9 mouse cellular contexts compared by ENCODE assay signal in the genomic region with DNA sequence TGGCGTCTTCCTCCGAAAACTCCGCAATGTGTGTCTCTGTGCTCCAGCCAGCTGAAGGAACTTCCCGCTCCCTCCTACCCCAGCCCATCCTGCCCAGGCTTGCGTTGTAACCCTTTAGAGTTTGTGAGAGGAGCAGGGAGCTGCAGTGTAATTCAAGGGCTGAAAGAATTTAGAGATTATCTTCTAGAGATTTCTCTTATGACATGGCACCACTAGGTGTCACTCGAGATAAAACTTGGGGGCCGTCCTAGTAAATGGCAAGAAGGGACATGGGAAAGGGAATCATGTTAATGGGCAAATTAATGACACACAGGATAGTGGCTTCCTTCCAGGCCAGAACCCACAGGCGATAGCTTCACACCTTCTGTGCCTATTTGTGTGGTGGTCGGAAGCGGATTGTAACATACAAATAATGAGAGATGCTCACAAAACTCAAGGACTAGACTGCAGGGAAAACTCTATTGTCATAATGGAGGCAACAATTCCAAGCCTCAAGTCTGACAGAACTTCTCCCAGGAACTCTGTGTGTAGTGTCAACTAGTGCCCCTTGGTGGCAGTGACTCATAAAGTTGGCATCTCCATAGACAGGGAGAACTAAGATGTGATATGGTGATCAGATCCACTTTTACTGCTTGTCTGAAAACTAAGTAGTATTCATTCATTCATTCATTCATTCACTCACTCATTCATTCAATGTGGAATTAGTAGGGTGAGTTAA. TPM values are rescaled to one million over a fixed set of nuclear protein-coding genes. Genes with fewer than 3 reads are reported as not detected.
A peak's percentile ranks its signal among the peaks of the same experiment; 100 is the strongest.
DNase-seq lines count a peak whose midpoint lies in the region; ATAC-seq and TF ChIP-seq lines count a peak whose summit lies in the region.
"Had no signal": no experiment of that assay in that cellular context is flagged by ENCODE, and none has a peak within 500 bp of the region (broad histone marks: within the 10 kb centered on the region; RNA-seq: fewer than 3 reads in every experiment).

No protein-coding gene starts in this region.

- H3K4me3 ChIP-seq in liver, adult 2 months (ENCODE audit: insufficient read depth, low read depth, low read length): no peak overlapping the region
- no peak overlapping the region for H3K4me3 ChIP-seq in liver, embryonic 11.5 days (ENCODE audit: low read depth, low read length)
- no peak overlapping the region for H3K4me3 ChIP-seq in embryonic facial prominence, embryonic 10.5 days
- no peak overlapping the region for H3K4me3 ChIP-seq in kidney, postnatal 0 days (replicated peaks; ENCODE audit: low read depth, low read length)
- H3K4me3 ChIP-seq in lung, embryonic 16.5 days (ENCODE audit: low read length): no peak overlapping the region
- H3K4me3 ChIP-seq: neural tube, embryonic 13.5 days had no signal

- no peak overlapping the region for H3K27ac ChIP-seq in liver, adult 2 months (replicated peaks; ENCODE audit: insufficient read depth, low read depth, low read length)
- no peak overlapping the region for H3K27ac ChIP-seq in liver, embryonic 11.5 days (ENCODE audit: low read depth, low read length)
- H3K27ac ChIP-seq in embryonic facial prominence, embryonic 10.5 days (replicated peaks): no peak overlapping the region
- no peak overlapping the region for H3K27ac ChIP-seq in kidney, postnatal 0 days
- no peak overlapping the region for H3K27ac ChIP-seq in lung, embryonic 16.5 days (ENCODE audit: low read length)
- H3K27ac ChIP-seq: neural tube, embryonic 13.5 days had no signal

- no peak for TF ChIP-seq CTCF in liver, adult 2 months (IDR thresholded peaks at IDR 0.05; ENCODE audit: low read depth, low read length)
- TF ChIP-seq CTCF in kidney, postnatal 0 days (IDR thresholded peaks at IDR 0.05; ENCODE audit: low read depth): peak; percentile 65

- 50% methylated on average over 10 of the region's 10 CpGs for WGBS in liver, adult 2 months
- WGBS in liver, embryonic 11.5 days: 50% methylated on average over 10 of the region's 10 CpGs
- WGBS in embryonic facial prominence, embryonic 10.5 days: 53% methylated on average over 10 of the region's 10 CpGs
- 47% methylated on average over 10 of the region's 10 CpGs for WGBS in kidney, postnatal 0 days
- 37% methylated on average over 10 of the region's 10 CpGs for WGBS in lung, embryonic 16.5 days

- no peak for TF ChIP-seq POLR2A in liver, adult 2 months (IDR thresholded peaks at IDR 0.05; ENCODE audit: extremely low read depth, insufficient read depth, low read length)

- H3K9me3 ChIP-seq in liver, embryonic 11.5 days (ENCODE audit: control insufficient read depth, low read length): no peaks in the 10 kb centered on the region
- no peaks in the 10 kb centered on the region for H3K9me3 ChIP-seq in embryonic facial prominence, embryonic 10.5 days
- no peaks in the 10 kb centered on the region for H3K9me3 ChIP-seq in kidney, postnatal 0 days (replicated peaks; ENCODE audit: low read length)
- no peaks in the 10 kb centered on the region for H3K9me3 ChIP-seq in lung, embryonic 16.5 days (ENCODE audit: control insufficient read depth, low read length)
- H3K9me3 ChIP-seq: neural tube, embryonic 13.5 days had no signal

- H3K4me2 ChIP-seq in liver, embryonic 11.5 days: no peak overlapping the region
- H3K4me2 ChIP-seq in kidney, postnatal 0 days (ENCODE audit: low read length): no peak overlapping the region
- peak overlapping the region; percentile 9; the same call in 1 of the 2 replicates for H3K4me2 ChIP-seq in lung, embryonic 16.5 days (ENCODE audit: low read depth, low read length)
- H3K4me2 ChIP-seq: neural tube, embryonic 13.5 days had no signal

- H3K4me1 ChIP-seq in liver, adult 2 months (ENCODE audit: control insufficient read depth, insufficient read depth, low read length): no peaks in the 10 kb centered on the region
- H3K4me1 ChIP-seq in liver, embryonic 11.5 days (replicated peaks; ENCODE audit: control insufficient read depth, insufficient read depth, low read length): no peaks in the 10 kb centered on the region
- H3K4me1 ChIP-seq in embryonic facial prominence, embryonic 10.5 days: no peaks in the 10 kb centered on the region
- no peaks in the 10 kb centered on the region for H3K4me1 ChIP-seq in kidney, postnatal 0 days (replicated peaks; ENCODE audit: insufficient read depth, low read length)
- no peaks in the 10 kb centered on the region; the same call in 1 of the 2 replicates for H3K4me1 ChIP-seq in lung, embryonic 16.5 days (replicated peaks; ENCODE audit: control insufficient read depth, insufficient read depth, low read length)
- H3K4me1 ChIP-seq: neural tube, embryonic 13.5 days had no signal

- H3K27me3 ChIP-seq in liver, adult 2 months (ENCODE audit: control insufficient read depth, insufficient read depth, low read length): no peaks in the 10 kb centered on the region; the same call in 1 of the 2 replicates
- no peaks in the 10 kb centered on the region for H3K27me3 ChIP-seq in liver, embryonic 11.5 days (replicated peaks; ENCODE audit: control insufficient read depth, insufficient read depth, low read length)
- no peaks in the 10 kb centered on the region for H3K27me3 ChIP-seq in embryonic facial prominence, embryonic 10.5 days (replicated peaks; ENCODE audit: low read depth, poor library complexity, severe bottlenecking)
- no peaks in the 10 kb centered on the region for H3K27me3 ChIP-seq in kidney, postnatal 0 days (ENCODE audit: insufficient read depth, low read length)
- H3K27me3 ChIP-seq in lung, embryonic 16.5 days (ENCODE audit: control insufficient read depth, insufficient read depth, low read depth, low read length): no peaks in the 10 kb centered on the region
- H3K27me3 ChIP-seq: neural tube, embryonic 13.5 days had no signal

- DNase-seq in liver, adult 2 months (ENCODE audit: extremely low read depth, low read depth, low spot score): peak; percentile 6
- no peak for DNase-seq in liver, embryonic 11.5 days (ENCODE audit: low spot score)
- peak; percentile 55 for DNase-seq in adrenal gland, postnatal 14 days
- DNase-seq in embryonic facial prominence, embryonic 10.5 days (ENCODE audit: low spot score): peak; percentile 22
- DNase-seq in kidney, postnatal 0 days (ENCODE audit: low spot score): peak; percentile 62
- DNase-seq in skeletal muscle tissue, adult 2 months (ENCODE audit: low read depth, low spot score): peak; percentile 9

- no peaks in the 10 kb centered on the region for H3K36me3 ChIP-seq in liver, adult 2 months (ENCODE audit: control insufficient read depth, insufficient read depth, low read length)
- no peaks in the 10 kb centered on the region for H3K36me3 ChIP-seq in liver, embryonic 11.5 days (ENCODE audit: control insufficient read depth, insufficient read depth, low read length)
- H3K36me3 ChIP-seq in embryonic facial prominence, embryonic 10.5 days (replicated peaks): no peaks in the 10 kb centered on the region
- H3K36me3 ChIP-seq in kidney, postnatal 0 days (ENCODE audit: insufficient read depth, low read length): no peaks in the 10 kb centered on the region
- H3K36me3 ChIP-seq in lung, embryonic 16.5 days (ENCODE audit: control insufficient read depth, insufficient read depth, low read length): no peaks in the 10 kb centered on the region
- H3K36me3 ChIP-seq: neural tube, embryonic 13.5 days had no signal

- no peaks in the 10 kb centered on the region for H3K79me2 ChIP-seq in liver, adult 2 months (ENCODE audit: control insufficient read depth, insufficient read depth, low read length)

- no peak; the same call in 1 of the 2 replicates for ATAC-seq in liver, embryonic 11.5 days (replicated peaks; ENCODE audit: low FRiP score)
- no peak for ATAC-seq in kidney, postnatal 0 days (replicated peaks; ENCODE audit: low FRiP score, low read depth)
- peak; percentile 28; the same call in 1 of the 2 replicates for ATAC-seq in lung, embryonic 16.5 days (ENCODE audit: low read depth)

- H3K9ac ChIP-seq in liver, adult 2 months (ENCODE audit: low read depth, low read length): no peak overlapping the region
- H3K9ac ChIP-seq in liver, embryonic 11.5 days (ENCODE audit: low read depth, low read length): no peak overlapping the region
- no peak overlapping the region for H3K9ac ChIP-seq in kidney, postnatal 0 days (ENCODE audit: low read depth, low read length)
- H3K9ac ChIP-seq in lung, embryonic 16.5 days (ENCODE audit: low read length): no peak overlapping the region
- H3K9ac ChIP-seq: neural tube, embryonic 13.5 days had no signal

RNA-seq across cellular contexts. Expression of gene Mroh9, which starts 6.1 kb away (rescaled TPM):
- total RNA-seq in liver, adult 2 months (2014; rRNA removed): not detected in 2 replicates
- not detected in 2 replicates for polyA plus RNA-seq in liver, adult 2 months (2012; rRNA removed)
- polyA plus RNA-seq in liver, embryonic 11.5 days (2014; fragmentation: Nextera tagmentation; extraction: Ambion mirVana): not detected in 2 replicates
- total RNA-seq in adrenal gland, postnatal 14 days (2021): not detected in 2 replicates
- not detected in 2 replicates for polyA plus RNA-seq in embryonic facial prominence, embryonic 10.5 days (2016; fragmentation: Nextera tagmentation; extraction: Ambion mirVana)
- polyA plus RNA-seq in kidney, postnatal 0 days (2015; fragmentation: Nextera tagmentation; extraction: Ambion mirVana): not detected in 2 replicates
- not detected in 2 replicates for polyA plus RNA-seq in lung, embryonic 16.5 days (2015; fragmentation: Nextera tagmentation; extraction: Ambion mirVana)
- total RNA-seq: gastrocnemius, postnatal 36 days had no signal
- polyA plus RNA-seq: neural tube, embryonic 13.5 days had no signal
